Mouse (Mus musculus): ENCODE measurements around the gene 3110082I17Rik.

DNA sequence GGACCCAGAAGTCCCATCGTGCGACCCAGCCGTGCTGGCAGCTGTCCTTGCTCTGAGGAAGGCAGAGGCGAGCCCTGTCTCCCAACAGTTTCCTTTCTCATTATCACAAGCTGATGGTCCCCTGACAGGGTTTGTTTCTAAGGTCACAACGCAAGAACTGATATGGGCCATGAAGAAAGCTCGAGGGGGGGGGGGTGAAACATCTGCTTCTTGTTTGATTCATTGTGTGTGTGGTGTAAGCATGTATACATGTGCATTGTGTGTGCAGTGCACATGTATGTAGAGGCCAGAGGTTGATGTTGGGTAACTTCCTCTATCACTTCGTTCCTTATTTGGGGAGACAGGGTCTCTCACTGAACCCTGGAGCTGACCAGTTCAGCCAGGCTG is 132.7 kb downstream of the 3110082I17Rik start:
- TF ChIP-seq CTCF (IDR thresholded peaks at IDR 0.05; ENCODE audit: low read depth, low read length): no peak
- no peak for TF ChIP-seq POLR2A (IDR thresholded peaks at IDR 0.05; ENCODE audit: borderline replicate concordance, low read depth, low read length)
